Mouse (Mus musculus): ENCODE results near the gene Gpn2. TPM values are rescaled to one million over a fixed set of nuclear protein-coding genes. Genes with fewer than 3 reads are reported as not detected.

Gpn2 gene
- polyA plus RNA-seq, 1 experiment = 30.9 TPM

- TF ChIP-seq POLR2A (IDR thresholded peaks at IDR 0.05; ENCODE audit: control insufficient read depth, low read depth, low read length) (no peak), CTCF (IDR thresholded peaks at IDR 0.05; ENCODE audit: control insufficient read depth, insufficient read depth, insufficient replicate concordance, low read depth, low read length) (no peak)
- no peak overlapping the region for H3K27ac ChIP-seq (ENCODE audit: control insufficient read depth, insufficient read depth, low read depth, low read length)
- no peaks in the 10 kb centered on the region for H3K36me3 ChIP-seq (ENCODE audit: control insufficient read depth, insufficient read depth, low read length)
- H3K4me1 ChIP-seq (ENCODE audit: control insufficient read depth, insufficient read depth, low read length) = no peaks in the 10 kb centered on the region
- H3K4me3 ChIP-seq (ENCODE audit: control insufficient read depth, low read depth, low read length) = no peak overlapping the region
- H3K27me3 ChIP-seq (ENCODE audit: control insufficient read depth, insufficient read depth, low read length) = no peaks in the 10 kb centered on the region
These were observed 29.7 kb downstream of the Gpn2 start for GRCm38 (mm10) chr4:133613867-133614266.

- Histone ChIP-seq H3K27ac (ENCODE audit: control insufficient read depth, insufficient read depth, low read depth, low read length) (no peak overlapping the region), H3K36me3 (ENCODE audit: control insufficient read depth, insufficient read depth, low read length) (no peaks in the 10 kb centered on the region)
- TF ChIP-seq POLR2A (IDR thresholded peaks at IDR 0.05; ENCODE audit: control insufficient read depth, low read depth, low read length) (no peak), CTCF (IDR thresholded peaks at IDR 0.05; ENCODE audit: control insufficient read depth, insufficient read depth, insufficient replicate concordance, low read depth, low read length) (no peak)
These were observed 30.2 kb downstream of the Gpn2 start for GRCm38 (mm10) chr4:133614274-133614761.

DNA sequence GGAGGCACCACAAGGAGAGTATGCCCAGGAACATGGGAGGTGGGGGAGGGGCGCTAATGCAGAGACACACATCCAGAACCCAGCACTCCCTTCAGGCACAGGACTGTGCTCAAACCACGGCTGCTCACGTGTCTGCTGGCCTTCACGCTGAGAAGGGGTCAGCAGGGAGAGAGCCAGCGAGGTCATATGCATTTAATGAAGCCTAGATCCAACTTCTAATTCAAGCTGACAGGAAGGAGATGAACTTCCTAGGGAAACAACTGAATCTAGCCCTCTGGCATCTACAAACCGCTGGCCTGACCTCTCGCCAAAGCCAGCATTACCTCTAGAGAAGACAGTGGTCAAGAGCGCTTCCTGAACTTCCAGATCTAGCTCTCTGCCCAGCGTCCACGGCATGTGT is 31.3 kb downstream of the Gpn2 start:
- Histone ChIP-seq H3K36me3 (ENCODE audit: control insufficient read depth, insufficient read depth, low read length) (no peaks in the 10 kb centered on the region), H3K27ac (ENCODE audit: control insufficient read depth, insufficient read depth, low read depth, low read length) (no peak overlapping the region), H3K27me3 (ENCODE audit: control insufficient read depth, insufficient read depth, low read length) (no peaks in the 10 kb centered on the region), H3K4me1 (ENCODE audit: control insufficient read depth, insufficient read depth, low read length) (peaks cover 2% of the 10 kb centered on the region; the same call in 1 of the 2 replicates), H3K4me3 (ENCODE audit: control insufficient read depth, low read depth, low read length) (no peak overlapping the region)
- no peak for TF ChIP-seq POLR2A (IDR thresholded peaks at IDR 0.05; ENCODE audit: control insufficient read depth, low read depth, low read length)
- TF ChIP-seq CTCF (IDR thresholded peaks at IDR 0.05; ENCODE audit: control insufficient read depth, insufficient read depth, insufficient replicate concordance, low read depth, low read length) = no peak

More at GRCm38 (mm10) chr4:133614274-133614761, 30.2 kb downstream of the Gpn2 start:
- H3K27me3 ChIP-seq (ENCODE audit: control insufficient read depth, insufficient read depth, low read length) = no peaks in the 10 kb centered on the region
- no peaks in the 10 kb centered on the region for H3K4me1 ChIP-seq (ENCODE audit: control insufficient read depth, insufficient read depth, low read length)
- no peak overlapping the region for H3K4me3 ChIP-seq (ENCODE audit: control insufficient read depth, low read depth, low read length)

DNA sequence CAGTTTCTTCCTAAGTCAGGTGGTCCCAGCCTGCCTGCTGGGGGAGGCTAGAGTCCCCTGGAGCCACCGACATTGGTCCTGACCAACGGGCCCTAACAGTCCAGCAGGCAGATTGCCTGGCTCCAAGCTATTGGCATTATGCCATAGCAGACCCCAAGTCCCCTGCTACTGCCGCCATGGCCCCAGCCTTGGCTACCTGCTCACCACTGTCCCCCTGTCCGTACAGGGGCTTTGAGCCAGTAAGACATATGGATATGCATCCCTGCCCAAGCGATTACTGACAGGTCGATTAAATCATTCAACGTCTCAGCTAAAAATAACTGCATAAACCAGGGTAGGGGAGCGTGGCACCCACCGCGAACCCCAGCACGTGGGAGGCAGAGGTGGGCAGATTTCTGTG is 33.8 kb downstream of the Gpn2 start:
- H3K27ac ChIP-seq (ENCODE audit: control insufficient read depth, insufficient read depth, low read depth, low read length) = no peak overlapping the region
- H3K27me3 ChIP-seq (ENCODE audit: control insufficient read depth, insufficient read depth, low read length) = no peaks in the 10 kb centered on the region
- H3K4me1 ChIP-seq (ENCODE audit: control insufficient read depth, insufficient read depth, low read length) = peaks cover 2% of the 10 kb centered on the region; the same call in 1 of the 2 replicates
- no peak overlapping the region for H3K4me3 ChIP-seq (ENCODE audit: control insufficient read depth, low read depth, low read length)
- H3K36me3 ChIP-seq (ENCODE audit: control insufficient read depth, insufficient read depth, low read length) = no peaks in the 10 kb centered on the region
- TF ChIP-seq POLR2A (IDR thresholded peaks at IDR 0.05; ENCODE audit: control insufficient read depth, low read depth, low read length) (no peak), CTCF (IDR thresholded peaks at IDR 0.05; ENCODE audit: control insufficient read depth, insufficient read depth, insufficient replicate concordance, low read depth, low read length) (no peak)

DNA sequence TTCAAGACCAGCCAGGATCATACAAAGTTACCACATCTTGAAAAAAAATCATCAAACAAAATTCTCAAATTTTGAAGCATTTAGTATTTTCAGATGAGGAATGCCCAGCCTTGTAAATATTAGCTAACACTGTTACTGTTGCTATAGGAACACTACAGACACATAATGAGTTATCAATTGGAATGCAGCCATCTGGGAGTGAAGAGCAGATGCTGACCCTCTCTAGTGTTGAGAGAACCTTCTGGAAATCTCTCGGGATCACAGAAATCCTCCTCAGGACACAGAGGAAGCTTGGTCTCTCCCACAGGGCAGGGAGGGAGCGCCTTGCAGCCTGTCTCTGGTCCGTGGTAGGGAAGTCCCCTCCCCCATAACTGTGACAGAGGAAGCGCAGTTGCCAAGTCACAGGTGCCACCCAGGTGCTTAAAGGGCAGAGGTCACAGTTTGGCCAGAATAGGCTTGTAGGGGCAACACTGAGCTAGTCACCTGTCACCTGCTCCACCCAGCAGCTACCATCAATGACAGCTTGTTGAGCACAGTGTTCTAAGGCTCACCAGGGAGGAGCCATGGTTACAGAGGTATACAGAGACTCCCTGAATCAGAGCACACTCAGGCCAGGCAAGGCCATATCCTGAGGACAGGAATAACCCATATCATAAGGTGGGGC is 35.4 kb downstream of the Gpn2 start:
- Histone ChIP-seq H3K36me3 (ENCODE audit: control insufficient read depth, insufficient read depth, low read length) (no peaks in the 10 kb centered on the region), H3K27me3 (ENCODE audit: control insufficient read depth, insufficient read depth, low read length) (no peaks in the 10 kb centered on the region), H3K4me3 (ENCODE audit: control insufficient read depth, low read depth, low read length) (no peak overlapping the region), H3K4me1 (ENCODE audit: control insufficient read depth, insufficient read depth, low read length) (peaks cover 2% of the 10 kb centered on the region; the same call in 1 of the 2 replicates), H3K27ac (ENCODE audit: control insufficient read depth, insufficient read depth, low read depth, low read length) (no peak overlapping the region)
- TF ChIP-seq CTCF (IDR thresholded peaks at IDR 0.05; ENCODE audit: control insufficient read depth, insufficient read depth, insufficient replicate concordance, low read depth, low read length) (no peak), POLR2A (IDR thresholded peaks at IDR 0.05; ENCODE audit: control insufficient read depth, low read depth, low read length) (no peak)

DNA sequence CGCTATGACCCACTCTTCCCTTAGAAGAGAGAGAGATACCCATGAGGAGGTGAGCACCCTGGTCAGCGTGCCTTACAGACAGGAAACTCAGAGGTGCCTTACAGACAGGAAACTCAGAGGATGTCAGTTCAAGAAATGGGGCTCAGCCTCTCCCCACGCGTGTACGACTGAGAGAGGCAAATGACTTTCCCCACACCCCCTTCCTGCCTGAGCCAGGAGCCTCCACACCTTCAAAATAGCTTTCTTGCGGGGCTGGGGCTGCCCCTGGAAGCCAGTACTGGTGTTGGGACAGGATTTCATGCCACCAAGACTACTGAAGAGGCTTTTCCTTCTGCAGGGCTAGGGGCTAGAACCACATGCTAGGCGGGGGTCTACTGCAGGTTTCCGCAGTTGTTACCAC is 36.5 kb downstream of the Gpn2 start:
- Histone ChIP-seq H3K4me3 (ENCODE audit: control insufficient read depth, low read depth, low read length) (no peak overlapping the region), H3K27me3 (ENCODE audit: control insufficient read depth, insufficient read depth, low read length) (no peaks in the 10 kb centered on the region), H3K27ac (ENCODE audit: control insufficient read depth, insufficient read depth, low read depth, low read length) (no peak overlapping the region), H3K4me1 (ENCODE audit: control insufficient read depth, insufficient read depth, low read length) (peaks cover 2% of the 10 kb centered on the region; the same call in 1 of the 2 replicates), H3K36me3 (ENCODE audit: control insufficient read depth, insufficient read depth, low read length) (no peaks in the 10 kb centered on the region)
- TF ChIP-seq CTCF (IDR thresholded peaks at IDR 0.05; ENCODE audit: control insufficient read depth, insufficient read depth, insufficient replicate concordance, low read depth, low read length) = no peak
- no peak for TF ChIP-seq POLR2A (IDR thresholded peaks at IDR 0.05; ENCODE audit: control insufficient read depth, low read depth, low read length)

GRCm38 (mm10) chr4:133622161-133622695 is 38.1 kb downstream of the Gpn2 start:
- H3K4me3 ChIP-seq (ENCODE audit: control insufficient read depth, low read depth, low read length) = no peak overlapping the region
- TF ChIP-seq POLR2A (IDR thresholded peaks at IDR 0.05; ENCODE audit: control insufficient read depth, low read depth, low read length) = no peak
- no peak for TF ChIP-seq CTCF (IDR thresholded peaks at IDR 0.05; ENCODE audit: control insufficient read depth, insufficient read depth, insufficient replicate concordance, low read depth, low read length)
- no peak overlapping the region for H3K27ac ChIP-seq (ENCODE audit: control insufficient read depth, insufficient read depth, low read depth, low read length)
- peaks cover 2% of the 10 kb centered on the region; the same call in 1 of the 2 replicates for H3K4me1 ChIP-seq (ENCODE audit: control insufficient read depth, insufficient read depth, low read length)
- H3K36me3 ChIP-seq (ENCODE audit: control insufficient read depth, insufficient read depth, low read length) = no peaks in the 10 kb centered on the region
- H3K27me3 ChIP-seq (ENCODE audit: control insufficient read depth, insufficient read depth, low read length) = no peaks in the 10 kb centered on the region

Measured in testis, adult 2 months (tissue).